Mouse (Mus musculus) cerebellum, postnatal 36 days (tissue): ENCODE results near the gene Gm21885.

Experiments used
- DNase-seq, 2 experiments: peaks; one replicate each; pipeline ENCODE4 v3.0.0; 2021 to 2022; ENCODE audit warnings: mixed read lengths in 2 of 2

Gm21885 gene

DNA sequence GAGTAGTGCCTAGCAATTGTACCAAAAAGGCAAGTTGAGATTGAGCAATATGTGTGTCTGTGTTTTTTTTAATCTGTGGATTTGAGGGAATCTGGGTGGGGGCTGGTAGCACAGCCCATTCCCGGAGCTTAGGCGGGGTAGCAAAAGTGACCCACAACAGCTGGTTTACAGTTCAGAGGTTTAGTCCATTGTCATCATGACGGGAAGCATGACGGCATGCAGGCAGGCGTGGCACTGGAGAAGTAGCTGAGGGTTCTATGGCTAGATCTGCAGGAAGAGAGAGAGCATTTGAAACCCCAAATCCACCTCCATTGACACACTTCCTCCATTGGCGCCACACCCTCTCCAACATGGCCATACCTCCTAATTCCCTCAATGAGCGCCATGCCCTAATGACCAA lies 11.8 kb upstream of the Gm21885 start:
- DNase-seq, result no peak

DNA sequence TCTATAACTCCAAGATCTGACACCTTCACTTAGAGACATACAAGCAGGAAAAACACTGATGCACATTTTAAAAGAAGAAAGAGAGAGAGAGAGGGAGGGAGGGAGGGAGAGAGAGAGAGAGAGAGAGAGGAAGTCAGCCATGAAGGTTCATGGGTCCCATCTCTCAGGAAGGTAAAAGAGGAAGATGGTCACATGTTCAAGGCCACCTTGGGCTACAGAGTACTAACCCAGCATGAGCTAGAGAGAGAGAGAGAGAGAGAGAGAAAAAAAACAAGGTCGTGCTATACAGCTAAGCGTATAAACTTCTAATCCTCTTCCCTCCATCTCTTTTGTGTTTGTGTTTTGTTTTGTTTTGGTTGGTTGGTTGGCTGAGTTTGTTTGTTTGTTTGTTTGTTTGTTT lies 10.7 kb upstream of the Gm21885 start:
- no peak for DNase-seq

DNA sequence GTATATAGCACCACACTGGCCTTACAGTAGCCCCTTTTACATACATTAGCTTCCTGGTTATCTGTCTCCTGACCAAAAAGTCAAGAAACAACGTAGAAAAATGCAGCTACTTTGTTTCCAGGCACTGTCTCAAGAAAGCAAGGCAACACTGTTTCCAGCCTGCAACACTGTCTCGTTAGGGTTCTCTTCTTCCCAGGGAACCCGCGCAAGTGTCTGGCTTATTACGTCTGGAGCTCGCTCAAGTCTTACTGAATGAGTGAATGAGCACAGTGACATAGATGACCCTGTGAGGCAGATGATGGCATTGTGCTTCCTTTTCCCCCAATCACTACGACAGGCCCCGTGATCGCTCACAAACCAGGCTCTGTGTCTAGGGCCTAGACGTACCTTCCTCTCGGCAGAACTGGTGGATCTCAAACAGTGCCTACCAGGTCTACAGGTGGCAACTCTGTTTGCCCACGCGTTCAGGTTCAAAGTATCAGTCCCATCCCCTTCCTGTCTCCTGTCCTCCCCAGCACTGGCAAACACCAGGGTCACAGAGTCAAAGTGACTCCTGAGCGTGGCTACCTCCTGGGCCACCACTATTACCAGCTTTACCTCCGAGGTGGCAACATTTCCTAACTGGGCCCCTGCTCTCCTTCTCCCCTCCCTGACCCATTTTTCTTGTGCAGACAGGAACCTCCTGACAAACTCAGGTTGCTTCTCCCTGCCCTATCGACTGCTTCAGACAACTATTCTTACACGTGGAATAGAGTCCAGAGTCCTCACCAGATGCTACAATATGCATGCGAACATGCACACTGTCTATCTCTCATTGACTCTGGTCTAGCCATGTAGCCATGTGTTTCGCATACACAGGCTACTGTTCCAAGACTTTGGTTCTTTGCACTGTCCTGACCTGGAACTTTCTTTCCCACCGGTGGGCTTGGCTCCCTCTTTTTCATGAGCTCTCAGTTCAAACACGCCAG lies 8.4 kb upstream of the Gm21885 start:
- DNase-seq, result no peak

DNA sequence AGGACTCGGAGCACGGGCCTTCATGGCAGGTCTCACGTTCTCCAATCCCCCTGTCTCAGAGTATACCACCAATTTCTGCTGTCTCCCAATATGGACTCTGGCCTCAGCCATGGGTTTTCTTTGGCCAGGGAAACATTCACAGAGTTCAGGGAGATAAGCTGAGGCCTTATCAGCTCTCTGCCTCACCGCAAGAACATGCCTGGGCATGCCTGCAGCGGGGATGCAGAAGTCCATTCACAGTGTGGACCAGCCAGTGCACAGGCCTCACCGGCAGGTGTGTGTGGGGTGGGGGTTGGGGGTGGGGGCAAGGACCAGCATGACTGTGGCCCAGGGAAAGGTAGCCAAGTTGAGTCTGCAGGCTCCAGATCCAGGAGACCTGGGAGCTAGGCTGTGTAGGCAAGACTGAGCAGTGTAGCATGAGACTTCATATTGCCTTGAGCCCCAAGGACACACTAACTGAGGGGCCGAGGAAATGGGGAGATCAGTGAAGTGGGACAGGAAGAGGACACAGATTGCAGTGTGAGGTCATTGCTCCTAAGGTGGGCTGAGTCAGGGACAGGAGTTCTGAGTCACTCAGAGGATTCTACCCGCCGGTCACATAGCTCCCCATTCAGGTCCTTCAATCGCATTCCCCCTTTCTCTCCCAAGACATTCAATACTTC lies 7.3 kb upstream of the Gm21885 start:
- DNase-seq, result no peak

DNA sequence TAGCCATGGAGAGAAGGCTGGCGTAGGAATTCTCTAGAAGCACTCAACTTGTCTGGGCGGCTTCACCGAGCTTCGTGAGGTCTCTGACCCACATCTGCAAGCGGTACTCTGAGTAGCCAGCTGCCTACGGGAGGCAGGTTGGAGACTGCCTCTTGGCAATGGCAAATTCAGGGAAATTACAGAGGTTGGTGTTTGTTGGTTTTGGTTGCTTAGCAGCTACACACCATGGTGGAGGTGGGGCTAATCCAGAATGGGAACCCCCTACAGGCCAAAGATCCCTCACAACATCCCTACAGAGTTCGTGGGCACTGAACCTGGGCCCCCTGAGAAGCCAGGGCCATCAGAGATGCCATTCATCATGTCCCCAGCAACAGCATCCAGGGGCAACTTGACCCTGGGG lies 6.4 kb upstream of the Gm21885 start:
- no peak for DNase-seq

DNA sequence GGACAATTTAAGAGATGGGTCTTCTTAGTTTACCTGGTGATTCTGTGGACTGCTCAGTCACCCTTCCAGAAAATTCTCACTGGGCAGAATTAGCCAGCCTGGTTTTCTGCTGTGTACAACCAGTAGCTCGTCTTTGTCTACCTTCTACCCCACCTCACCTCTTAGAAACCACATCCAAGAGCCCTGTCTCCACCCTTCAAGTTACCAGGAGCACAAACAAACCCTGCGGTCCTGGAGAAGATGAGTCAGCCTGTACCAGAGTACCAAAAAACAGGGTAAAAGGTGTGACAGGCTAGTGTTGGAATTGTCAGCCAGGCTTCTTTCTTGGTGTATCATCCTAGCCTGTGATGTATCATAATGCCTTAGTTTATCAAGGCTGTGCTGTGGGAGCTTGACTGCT lies 6.0 kb upstream of the Gm21885 start:
- no peak for DNase-seq

DNA sequence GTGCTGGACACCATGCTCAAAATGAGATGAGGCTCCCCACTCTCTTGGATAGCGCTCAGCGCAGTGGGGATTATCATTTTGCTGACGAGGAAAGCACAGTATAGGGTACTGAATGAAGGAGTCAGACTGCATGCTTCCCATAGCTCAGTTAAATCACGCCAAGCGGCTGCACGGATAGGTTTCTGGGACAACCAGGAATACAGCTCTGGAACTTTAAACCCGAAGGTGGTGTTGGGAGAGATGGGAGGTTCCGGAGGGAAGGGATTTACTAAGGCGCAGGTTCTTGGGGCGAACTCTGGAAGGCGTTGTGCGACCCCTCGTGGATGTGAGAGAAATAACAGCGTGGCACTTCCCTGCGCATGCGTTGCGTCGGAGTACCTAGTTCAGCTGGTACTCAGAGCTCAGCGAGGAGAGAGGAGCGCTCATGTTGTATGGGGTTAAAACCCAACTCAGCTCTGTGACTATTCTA lies 4.8 kb upstream of the Gm21885 start:
- peak; percentile 92 to 95 for DNase-seq

DNA sequence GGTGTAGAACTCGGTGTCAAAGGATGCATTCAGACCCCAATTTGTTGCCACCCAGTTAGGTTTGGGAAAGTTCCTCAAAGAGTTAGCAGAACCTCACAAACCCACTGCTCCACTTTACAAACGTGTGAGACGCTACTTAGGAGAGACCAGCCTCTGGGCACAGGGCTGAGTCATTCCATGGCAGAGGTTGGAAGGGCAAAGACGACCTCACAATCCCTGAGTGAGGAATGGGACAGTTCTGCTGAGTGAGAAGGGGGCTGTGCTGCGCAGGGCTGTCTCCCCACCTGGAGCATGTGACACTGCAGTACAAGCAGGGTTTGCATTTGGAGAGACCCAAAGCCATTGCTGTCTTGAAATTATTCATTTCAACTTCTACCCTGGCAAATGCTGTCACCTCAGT lies 618 bp downstream of the Gm21885 start:
- no peak for DNase-seq

DNA sequence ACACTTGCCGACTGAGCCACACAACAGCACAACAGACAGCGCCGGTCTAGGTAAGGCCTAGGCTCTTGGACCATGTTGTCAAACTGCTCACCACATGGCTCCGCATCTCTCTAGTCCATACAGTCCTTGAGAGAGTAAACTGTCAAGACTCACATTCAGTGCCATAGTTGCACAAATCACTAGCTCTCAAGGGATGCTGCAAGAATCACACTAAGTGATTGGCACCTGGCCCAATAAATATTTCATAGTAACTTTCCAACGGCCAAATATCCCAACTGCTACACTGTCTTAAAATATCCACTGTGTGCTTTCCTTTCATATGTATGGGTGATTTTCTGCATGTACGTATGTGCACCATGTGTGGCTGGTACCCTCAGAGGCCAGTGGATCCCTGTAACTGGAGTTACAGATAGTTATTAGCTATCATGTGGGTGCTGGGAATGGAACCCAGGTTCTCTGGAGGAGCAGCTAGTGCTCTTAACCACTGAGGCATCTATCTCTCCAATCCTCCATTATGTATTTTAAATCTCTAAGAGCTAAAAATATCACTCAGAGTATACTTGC lies 1.9 kb downstream of the Gm21885 start:
- DNase-seq, result no peak

DNA sequence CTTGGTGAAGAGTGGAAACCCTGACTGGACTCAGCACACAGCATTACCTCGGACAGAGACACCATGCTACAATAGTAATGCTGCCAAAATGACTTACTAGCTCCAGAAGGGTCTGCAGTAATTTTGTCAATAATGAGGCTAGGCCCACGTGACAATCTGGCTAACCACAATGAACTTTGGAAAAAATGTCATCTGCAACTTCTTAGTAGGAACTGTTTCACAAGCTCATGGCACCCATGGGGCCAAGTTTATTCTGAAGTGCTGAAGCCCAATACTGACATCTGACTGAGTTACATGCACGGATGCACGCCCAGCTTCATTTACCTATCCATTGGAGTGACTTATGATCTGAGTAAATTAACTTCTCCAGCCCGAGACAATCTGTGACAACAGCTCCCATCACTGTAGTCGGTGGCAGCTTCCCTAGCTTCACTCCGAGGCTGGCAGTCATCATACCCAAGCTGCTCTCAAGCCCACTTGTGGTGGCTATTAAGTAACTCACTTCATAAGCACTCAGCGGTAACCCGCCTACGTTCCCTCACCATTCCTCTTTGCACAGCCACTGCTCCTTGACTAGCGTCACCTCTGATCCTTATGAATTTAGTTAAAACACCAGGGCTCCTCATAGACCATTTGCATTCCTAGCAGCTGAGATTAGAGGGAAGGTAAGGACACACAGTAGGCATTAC lies 4.4 kb downstream of the Gm21885 start:
- DNase-seq, result no peak

DNA sequence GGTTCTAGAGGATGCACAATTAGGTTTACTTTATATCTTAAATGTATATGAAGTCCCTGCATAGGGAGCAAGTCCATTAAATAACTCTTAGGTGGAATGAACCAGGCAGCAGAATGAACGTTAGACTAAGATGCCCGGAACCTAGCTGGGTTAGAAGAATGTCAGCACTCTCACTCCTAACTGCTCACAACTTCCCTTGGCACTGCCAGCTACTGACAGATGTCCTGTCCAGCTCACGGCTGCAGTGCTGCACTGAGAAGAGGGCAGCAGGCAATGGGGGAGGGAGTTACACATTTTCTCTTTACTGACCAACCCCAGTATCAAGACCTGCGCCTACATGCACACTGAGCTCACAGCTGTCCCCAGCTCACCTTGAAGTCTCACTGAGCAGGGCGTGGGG lies 5.4 kb downstream of the Gm21885 start:
- no peak for DNase-seq

DNA sequence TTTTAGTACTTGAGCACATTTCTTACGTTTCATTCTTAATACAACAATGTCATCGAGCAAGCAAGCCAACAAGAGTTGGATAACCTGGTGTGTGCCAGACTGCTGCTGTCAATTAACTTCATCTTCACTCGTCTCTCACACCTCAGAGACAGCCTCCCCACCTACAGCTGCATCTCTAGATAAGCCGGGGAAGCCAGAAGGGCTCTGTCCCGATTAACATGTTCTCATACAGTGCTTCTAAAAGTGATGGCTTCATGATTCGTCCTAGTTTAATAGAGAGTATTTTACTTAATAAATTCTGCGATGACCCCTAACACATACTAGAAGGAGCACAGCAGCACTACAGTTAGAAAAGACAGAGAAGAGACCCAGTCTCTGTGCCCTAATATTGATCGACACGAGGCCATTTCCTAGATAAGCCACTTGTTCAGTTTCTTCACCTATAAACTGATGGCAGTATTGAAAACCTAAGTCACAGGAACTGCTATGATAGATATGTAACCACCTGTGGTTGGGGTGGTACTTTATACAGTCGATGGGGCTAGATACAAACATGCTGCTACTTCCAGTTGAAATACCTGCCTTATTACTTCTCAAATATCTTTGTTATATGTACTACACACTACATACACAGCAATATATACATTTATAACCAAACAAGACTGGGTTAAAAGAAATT lies 8.5 kb downstream of the Gm21885 start:
- DNase-seq, result no peak

DNA sequence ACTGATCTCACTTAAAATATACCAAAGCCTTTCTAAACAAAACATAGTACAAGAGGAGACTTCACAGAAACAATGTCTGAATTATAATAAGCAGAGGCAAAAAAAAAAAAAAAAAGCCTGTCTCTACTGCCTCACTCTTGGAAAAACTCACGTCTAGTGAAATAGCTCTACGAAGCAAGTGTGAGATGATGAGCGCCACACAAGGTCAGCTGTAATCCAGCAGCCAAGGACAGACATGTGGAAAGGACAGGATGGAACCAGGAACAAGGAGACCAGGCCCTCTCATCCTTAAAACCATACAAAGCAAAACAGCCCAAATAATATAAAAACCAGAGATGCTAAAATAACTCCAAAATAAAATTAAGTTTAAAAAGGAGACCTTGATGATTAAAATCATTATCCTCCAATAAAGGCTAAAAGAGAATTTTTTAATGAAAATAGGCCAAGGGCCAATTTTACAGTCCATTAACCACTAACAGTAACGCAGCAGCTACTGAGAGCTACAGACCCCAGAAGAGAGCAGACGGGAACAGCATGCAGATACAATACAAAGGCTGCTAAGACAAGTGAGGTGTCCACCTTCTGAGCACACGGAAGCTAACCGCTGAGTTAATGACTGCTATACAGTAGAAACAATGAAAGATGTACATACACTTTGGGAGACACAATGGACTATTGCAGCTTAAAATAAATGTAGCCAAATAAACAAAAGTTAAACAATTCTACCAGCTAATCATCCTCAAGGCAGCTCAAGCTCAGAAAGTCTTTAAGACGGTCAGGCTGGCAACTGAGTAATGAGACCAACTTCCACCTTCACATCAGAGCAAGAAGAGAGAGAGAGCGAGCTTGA lies 13.5 kb downstream of the Gm21885 start:
- no peak for DNase-seq

DNA sequence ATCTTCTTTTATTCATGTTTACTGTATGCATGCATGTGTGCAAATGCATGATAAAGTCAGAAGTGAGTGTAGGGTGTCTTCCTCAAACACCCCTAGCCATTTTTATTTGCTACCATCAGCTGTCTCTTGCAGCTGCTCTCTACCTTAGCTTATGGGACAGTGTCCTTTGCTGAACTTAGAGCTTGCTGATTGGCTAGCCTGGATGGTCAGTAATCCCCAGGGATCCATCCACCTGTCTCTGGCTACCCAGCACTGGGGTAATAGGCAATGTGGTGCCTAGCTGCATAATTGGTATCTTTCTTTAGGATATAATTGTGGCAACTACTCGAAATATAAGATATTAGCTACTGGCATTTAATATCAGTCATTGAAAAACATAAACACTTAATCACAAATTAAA lies 31.1 kb downstream of the Gm21885 start:
- DNase-seq, result no peak

DNA sequence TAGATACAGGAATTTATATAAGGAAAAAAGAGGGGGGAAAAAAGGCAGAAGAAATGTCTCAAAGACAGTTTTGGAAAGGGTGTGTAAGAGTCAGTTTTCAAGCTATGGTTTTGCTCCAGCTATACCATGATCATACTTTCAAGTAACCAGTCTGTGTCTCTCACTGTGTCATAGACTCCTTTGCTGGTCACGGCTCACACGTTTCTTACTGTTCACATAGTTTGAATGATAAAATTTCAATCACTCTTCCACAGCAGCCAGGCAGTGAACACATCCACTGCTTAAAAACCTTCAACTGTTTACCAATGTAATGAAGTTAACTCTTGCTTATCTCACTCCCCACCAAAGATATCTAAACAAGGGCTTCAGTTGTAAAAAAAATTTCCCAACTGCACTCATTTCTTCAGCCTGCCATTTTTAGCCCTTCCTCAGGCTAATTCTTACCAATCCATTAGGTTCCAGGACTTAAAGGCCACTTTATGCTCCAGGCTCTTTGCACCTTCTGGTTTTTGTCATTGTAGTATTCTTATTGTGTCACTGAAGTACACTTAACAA lies 32.5 kb downstream of the Gm21885 start:
- no peak for DNase-seq

DNA sequence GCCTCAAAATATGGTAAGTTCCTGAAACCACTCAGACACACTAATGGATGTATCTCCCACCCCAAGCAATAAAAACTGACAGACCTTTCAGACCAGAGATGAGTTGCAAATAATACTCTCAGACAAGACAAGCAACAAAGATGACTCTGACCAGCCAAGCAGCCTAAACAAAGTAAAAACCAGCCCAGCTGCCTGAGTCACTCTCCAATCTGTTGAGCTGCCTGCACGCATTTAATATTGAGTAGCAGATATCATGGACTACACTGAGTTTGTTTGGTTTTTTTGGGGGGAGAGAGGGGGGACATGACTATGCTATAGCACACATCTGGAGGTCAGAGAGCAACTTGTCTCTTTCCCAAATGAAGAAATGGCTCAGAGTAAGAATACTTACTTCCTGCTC lies 33.6 kb downstream of the Gm21885 start:
- DNase-seq, result no peak

DNA sequence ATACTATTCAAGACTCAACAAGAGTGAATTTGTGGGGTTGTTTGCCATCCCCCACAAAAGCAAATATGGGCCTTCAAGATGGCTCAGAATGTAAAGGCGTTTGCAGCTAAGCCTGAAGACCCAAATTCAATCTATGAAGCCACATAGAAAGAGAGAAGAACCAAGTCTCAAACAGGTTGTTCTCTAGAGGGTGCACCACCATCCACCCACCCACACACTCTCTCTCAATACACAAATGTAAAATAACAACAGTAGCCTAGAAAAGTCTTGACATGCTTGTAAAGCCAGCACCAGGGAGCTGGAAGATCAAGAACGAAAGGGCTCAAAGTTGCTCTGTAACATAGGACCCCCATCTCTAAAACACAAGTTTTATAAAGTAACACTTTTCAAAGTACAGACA lies 34.9 kb downstream of the Gm21885 start:
- no peak for DNase-seq

DNA sequence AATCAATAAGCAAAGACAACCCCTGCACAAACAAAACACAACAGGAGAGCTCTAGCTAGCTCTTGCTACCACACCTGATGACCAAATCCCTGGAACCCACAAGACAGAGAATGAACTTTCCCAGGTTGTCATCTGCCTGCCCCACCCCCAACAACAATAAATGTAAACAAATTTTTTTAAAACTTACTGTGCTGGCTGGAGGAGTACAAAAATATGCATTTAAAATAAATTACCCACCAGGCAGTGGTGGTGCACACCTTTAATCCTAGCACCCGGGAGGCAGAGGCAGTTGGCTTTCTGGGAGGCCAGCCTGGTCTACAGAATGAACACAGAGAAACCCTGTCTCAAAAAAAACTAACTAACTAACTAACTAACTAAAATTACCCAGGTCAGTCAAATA lies 35.3 kb downstream of the Gm21885 start:
- no peak for DNase-seq

DNA sequence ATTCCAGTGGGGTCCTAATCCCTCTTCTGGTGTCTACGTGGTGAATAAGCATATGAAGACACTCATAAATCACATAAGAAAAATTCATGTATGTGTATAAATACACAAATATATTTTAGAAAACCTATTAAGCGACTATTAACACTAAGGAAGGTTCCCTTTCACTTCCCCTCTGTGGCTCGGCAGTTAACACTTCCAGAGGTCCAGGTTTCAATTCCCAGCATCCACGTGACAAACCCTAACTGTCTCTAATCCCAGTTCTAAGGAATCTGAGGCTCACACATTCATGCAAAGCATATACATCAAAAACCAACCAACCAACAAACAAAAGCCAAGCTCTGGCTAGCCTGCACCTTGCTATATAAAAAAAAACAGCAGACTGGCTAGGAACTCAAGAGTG lies 35.8 kb downstream of the Gm21885 start:
- DNase-seq, result no peak

DNA sequence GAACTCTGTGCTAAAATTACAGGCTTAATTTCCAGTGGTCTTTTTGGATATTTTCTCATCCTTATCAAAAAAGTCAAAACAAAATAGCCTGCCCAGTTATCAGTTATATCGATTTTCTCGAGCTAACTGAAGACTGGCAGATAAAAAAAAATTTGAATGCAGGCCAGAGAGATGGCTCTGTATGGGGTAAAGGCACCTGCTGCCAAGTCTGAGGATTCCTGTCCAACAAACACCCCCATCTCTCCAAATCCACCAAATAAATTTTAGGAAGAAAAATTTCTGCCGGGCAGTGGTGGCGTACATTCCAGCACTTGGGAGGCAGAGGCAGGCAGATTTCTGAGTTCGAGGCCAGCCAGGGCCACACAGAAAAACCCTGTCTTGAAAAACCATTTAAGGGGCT lies 36.4 kb downstream of the Gm21885 start:
- DNase-seq, result no peak
